Mouse (Mus musculus): Measurements from ENCODE around the gene A3galt2. TPM values are rescaled to one million over a fixed set of nuclear protein-coding genes. Genes with fewer than 3 reads are reported as not detected.
A peak's percentile ranks its signal among the peaks of the same experiment; 100 is the strongest.

The A3galt2 gene
- polyA plus RNA-seq, 1 experiment from 2014 or later, result 0.33 TPM

DNA sequence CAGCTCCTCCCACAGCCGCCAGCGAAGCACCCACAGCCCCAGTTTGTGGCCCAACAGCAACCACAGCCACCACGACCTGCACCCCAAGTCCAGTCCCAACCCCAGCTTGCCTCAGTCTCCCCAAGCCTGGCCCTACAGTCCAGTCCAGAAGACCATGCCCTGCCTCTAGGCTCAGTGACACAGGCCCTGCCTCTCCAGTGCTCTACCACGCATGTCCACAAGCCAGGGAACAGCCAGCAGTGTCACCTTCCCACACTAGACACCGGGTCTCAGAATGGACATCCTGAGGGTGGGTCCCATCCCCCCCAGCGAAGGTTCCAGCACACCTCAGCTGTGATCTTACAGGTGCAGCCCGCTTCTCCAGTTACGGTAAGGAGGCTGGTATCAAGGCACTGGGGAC lies 32.2 kb upstream of the A3galt2 start:
- no peak for ATAC-seq (ENCODE audit: insufficient read depth, low FRiP score, low TSS enrichment)

DNA sequence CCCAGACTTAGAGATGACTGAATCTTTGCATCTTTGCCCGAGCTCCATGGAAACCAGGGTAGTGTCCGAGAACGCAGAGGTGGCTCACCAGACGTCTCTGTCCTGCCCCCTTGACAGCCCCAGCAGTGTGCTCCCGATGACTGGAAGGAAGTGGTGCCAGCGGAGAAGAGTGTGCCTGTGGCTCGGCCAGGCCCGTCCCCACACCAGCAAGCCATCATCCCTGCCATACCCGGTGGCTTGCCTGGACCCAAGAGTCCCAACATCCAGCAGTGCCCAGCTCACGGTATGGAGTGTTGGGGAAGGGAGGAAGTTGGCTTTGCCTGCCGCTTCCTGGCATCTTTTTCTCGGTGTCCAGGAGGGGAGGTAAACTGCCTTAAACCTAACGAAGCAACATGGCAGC lies 31.7 kb upstream of the A3galt2 start:
- Histone ChIP-seq H3K4me1 (ENCODE audit: control insufficient read depth, insufficient read depth, low read length) (peaks cover 22% of the 10 kb centered on the region), H3K9ac (ENCODE audit: low read length) (no peak overlapping the region), H3K27ac (ENCODE audit: low read depth, low read length) (no peak overlapping the region), H3K4me3 (ENCODE audit: low read depth, low read length) (no peak overlapping the region), H3K9me3 (ENCODE audit: control insufficient read depth, low read length) (no peaks in the 10 kb centered on the region), H3K4me2 (ENCODE audit: low read depth) (no peak overlapping the region), H3K27me3 (ENCODE audit: control insufficient read depth, insufficient read depth, low read length) (no peaks in the 10 kb centered on the region), H3K36me3 (ENCODE audit: control insufficient read depth, insufficient read depth, low read length) (no peaks in the 10 kb centered on the region)
- DNase-seq (ENCODE audit: low spot score) (no peak), ATAC-seq (ENCODE audit: insufficient read depth, low FRiP score, low TSS enrichment) (no peak)
- WGBS, result 86% methylated on average over 13 of the region's 13 CpGs

More for the DNA sequence above, 32.2 kb upstream of the A3galt2 start:
- H3K27me3 ChIP-seq (ENCODE audit: control insufficient read depth, insufficient read depth, low read length), result no peaks in the 10 kb centered on the region
- no peak overlapping the region for H3K4me2 ChIP-seq (ENCODE audit: low read depth)
- 84% methylated on average over 8 of the region's 8 CpGs for WGBS
- no peak for DNase-seq (ENCODE audit: low spot score)
- H3K9me3 ChIP-seq (ENCODE audit: control insufficient read depth, low read length), result no peaks in the 10 kb centered on the region
- H3K4me1 ChIP-seq (ENCODE audit: control insufficient read depth, insufficient read depth, low read length), result peaks cover 27% of the 10 kb centered on the region
- no peaks in the 10 kb centered on the region for H3K36me3 ChIP-seq (ENCODE audit: control insufficient read depth, insufficient read depth, low read length)
- no peak overlapping the region for H3K27ac ChIP-seq (ENCODE audit: low read depth, low read length)
- H3K4me3 ChIP-seq (ENCODE audit: low read depth, low read length), result no peak overlapping the region
- H3K9ac ChIP-seq (ENCODE audit: low read length), result no peak overlapping the region

DNA sequence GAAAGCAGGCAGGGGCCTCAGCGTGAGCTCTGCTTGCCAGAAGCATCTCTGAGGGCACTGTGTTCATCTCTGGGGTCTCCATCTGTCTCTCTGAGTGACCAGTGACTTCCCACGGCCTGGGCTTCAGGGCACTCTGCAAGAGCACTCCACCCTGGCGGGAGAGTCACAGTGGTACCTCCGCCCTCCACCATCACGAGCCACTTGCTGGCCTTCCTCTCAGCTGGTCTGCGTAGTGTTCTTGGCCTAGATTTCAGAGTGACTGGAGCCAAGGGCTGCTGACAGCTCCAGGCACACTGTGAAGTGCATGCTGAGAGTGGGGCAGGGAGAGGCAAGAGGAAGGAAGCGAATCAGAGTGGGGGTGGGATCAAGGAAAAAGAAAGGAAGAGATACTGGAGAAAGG lies 31.1 kb upstream of the A3galt2 start:
- Histone ChIP-seq H3K4me3 (ENCODE audit: low read depth, low read length) (no peak overlapping the region), H3K27me3 (ENCODE audit: control insufficient read depth, insufficient read depth, low read length) (no peaks in the 10 kb centered on the region), H3K4me2 (ENCODE audit: low read depth) (no peak overlapping the region), H3K4me1 (ENCODE audit: control insufficient read depth, insufficient read depth, low read length) (peaks cover 24% of the 10 kb centered on the region), H3K36me3 (ENCODE audit: control insufficient read depth, insufficient read depth, low read length) (no peaks in the 10 kb centered on the region), H3K9me3 (ENCODE audit: control insufficient read depth, low read length) (no peaks in the 10 kb centered on the region), H3K9ac (ENCODE audit: low read length) (no peak overlapping the region; the same call in 1 of the 2 replicates), H3K27ac (ENCODE audit: low read depth, low read length) (0 out of 2 replicates have a peak overlapping the region, but pooled peaks have one; percentile 8)
- DNase-seq (ENCODE audit: low spot score) (no peak), ATAC-seq (ENCODE audit: insufficient read depth, low FRiP score, low TSS enrichment) (no peak)
- WGBS, result 70% methylated on average over 7 of the region's 7 CpGs

DNA sequence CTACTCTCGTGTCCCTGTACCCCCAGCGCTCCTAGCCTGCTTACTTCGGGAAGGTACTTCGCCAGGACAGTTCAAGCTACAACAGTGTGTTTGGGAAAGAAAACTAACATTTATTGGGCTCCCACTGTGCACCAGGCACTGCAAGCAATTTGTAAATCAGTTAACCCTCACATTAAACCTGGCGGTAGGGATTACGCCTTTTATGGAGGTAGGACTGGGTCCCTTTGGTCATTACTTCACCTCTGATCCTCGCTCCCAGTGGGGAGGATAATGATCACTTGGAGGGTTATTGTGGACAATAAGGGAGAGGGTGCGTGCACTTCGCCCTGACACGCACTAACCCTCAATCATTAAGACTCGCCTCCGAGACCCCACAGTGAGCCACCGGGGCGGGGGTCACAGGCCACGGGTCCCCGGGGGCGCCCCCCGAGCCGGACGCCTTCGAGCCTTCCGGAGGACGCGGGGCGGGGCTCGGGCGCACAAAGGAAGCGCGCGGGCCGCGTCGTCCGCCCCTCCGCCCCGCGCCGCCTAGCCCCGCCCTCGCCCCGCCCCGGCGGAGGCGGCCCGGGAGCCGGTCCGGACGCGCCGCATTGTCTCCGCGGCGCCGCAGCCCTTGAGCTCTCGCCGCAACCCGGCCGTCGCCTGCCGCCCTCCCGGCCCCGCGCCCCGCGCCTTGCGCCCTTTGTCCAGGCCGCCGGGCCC lies 28.0 kb upstream of the A3galt2 start:
- WGBS, result 4% methylated on average over 25 of the region's 68 CpGs
- Histone ChIP-seq H3K36me3 (ENCODE audit: control insufficient read depth, insufficient read depth, low read length) (no peaks in the 10 kb centered on the region), H3K4me2 (ENCODE audit: low read depth) (peak overlapping the region; percentile 74), H3K4me3 (ENCODE audit: low read depth, low read length) (peak overlapping the region; percentile 100), H3K27me3 (ENCODE audit: control insufficient read depth, insufficient read depth, low read length) (no peaks in the 10 kb centered on the region), H3K9ac (ENCODE audit: low read length) (peak overlapping the region; percentile 100), H3K9me3 (ENCODE audit: control insufficient read depth, low read length) (no peaks in the 10 kb centered on the region), H3K4me1 (ENCODE audit: control insufficient read depth, insufficient read depth, low read length) (peaks cover 30% of the 10 kb centered on the region), H3K27ac (ENCODE audit: low read depth, low read length) (peak overlapping the region; percentile 97)
- ATAC-seq (ENCODE audit: insufficient read depth, low FRiP score, low TSS enrichment) (peak; percentile 89), DNase-seq (ENCODE audit: low spot score) (peak; percentile 91)

DNA sequence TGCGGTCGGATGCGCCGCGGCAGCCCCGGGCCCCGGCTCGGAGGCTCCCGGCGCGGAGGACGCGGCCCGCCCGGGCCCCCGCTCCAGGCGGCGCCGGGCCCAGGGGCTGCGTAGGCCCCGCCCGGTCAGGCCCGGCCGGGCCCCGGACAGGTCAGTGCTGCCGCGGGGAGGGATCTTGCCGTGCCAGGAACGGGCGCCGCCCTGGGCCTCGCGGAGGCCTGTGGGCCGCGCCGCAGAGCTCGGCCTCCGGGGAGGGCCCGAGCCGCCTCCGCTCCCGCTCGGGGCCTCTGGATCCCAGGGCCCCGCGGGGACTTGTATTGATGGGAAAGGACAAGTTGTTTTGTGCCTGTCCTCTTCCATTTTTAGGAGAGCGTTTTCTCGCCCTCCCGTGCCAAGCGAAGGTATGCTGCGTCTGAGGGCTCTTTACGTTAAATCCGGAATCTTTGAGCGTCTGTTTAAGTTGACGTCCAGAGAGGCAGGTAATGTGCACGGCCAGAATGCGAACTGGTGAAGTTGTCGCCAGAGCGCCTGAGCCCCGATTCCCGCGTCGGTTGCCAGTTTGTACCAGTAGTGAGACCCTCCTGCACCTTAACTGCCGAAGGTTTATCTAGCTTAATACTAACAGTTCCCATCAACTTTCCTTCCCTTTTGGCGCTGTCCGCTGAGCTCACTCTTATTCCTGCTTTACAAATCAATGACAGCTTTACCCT lies 27.3 kb upstream of the A3galt2 start:
- Histone ChIP-seq H3K27ac (ENCODE audit: low read depth, low read length) (peak overlapping the region; percentile 97), H3K9ac (ENCODE audit: low read length) (peak overlapping the region; percentile 100), H3K4me2 (ENCODE audit: low read depth) (peak overlapping the region; percentile 74), H3K4me3 (ENCODE audit: low read depth, low read length) (peak overlapping the region; percentile 100), H3K36me3 (ENCODE audit: control insufficient read depth, insufficient read depth, low read length) (no peaks in the 10 kb centered on the region), H3K27me3 (ENCODE audit: control insufficient read depth, insufficient read depth, low read length) (no peaks in the 10 kb centered on the region), H3K9me3 (ENCODE audit: control insufficient read depth, low read length) (no peaks in the 10 kb centered on the region), H3K4me1 (ENCODE audit: control insufficient read depth, insufficient read depth, low read length) (peaks cover 32% of the 10 kb centered on the region)
- WGBS, result under 1% methylated on average over 60 of the region's 65 CpGs
- ATAC-seq (ENCODE audit: insufficient read depth, low FRiP score, low TSS enrichment) (peak; percentile 49; the same call in 1 of the 2 replicates), DNase-seq (ENCODE audit: low spot score) (peak; percentile 42)

DNA sequence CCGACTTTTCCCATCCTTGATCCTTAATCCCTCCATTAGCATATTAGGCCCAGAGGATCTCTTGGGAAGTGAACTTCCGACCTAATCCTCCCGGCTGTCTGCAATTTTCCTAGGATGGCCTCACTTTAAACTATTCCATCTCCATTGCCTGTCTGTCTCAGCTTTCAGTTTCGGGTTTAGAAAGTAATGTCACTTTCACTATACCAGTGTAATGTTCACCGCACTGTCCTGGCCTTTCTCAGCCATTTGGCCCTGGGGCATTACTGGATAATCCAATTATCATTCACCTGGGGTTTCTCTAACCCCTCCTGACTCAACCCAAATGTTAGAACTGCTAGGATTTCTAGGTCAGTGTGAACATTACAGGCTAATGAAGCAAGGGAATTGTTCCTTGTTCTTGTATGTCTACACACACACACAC lies 26.7 kb upstream of the A3galt2 start:
- peak overlapping the region; percentile 97; the same call in 1 of the 2 replicates for H3K27ac ChIP-seq (ENCODE audit: low read depth, low read length)
- H3K4me1 ChIP-seq (ENCODE audit: control insufficient read depth, insufficient read depth, low read length), result peaks cover 38% of the 10 kb centered on the region
- H3K4me3 ChIP-seq (ENCODE audit: low read depth, low read length), result peak overlapping the region; percentile 100
- no peaks in the 10 kb centered on the region for H3K36me3 ChIP-seq (ENCODE audit: control insufficient read depth, insufficient read depth, low read length)
- H3K4me2 ChIP-seq (ENCODE audit: low read depth), result peak overlapping the region; percentile 74
- DNase-seq (ENCODE audit: low spot score) (no peak), ATAC-seq (ENCODE audit: insufficient read depth, low FRiP score, low TSS enrichment) (no peak)
- H3K9ac ChIP-seq (ENCODE audit: low read length), result peak overlapping the region; percentile 100
- H3K27me3 ChIP-seq (ENCODE audit: control insufficient read depth, insufficient read depth, low read length), result no peaks in the 10 kb centered on the region
- WGBS, result 2% methylated on average over 5 of the region's 5 CpGs
- H3K9me3 ChIP-seq (ENCODE audit: control insufficient read depth, low read length), result no peaks in the 10 kb centered on the region

DNA sequence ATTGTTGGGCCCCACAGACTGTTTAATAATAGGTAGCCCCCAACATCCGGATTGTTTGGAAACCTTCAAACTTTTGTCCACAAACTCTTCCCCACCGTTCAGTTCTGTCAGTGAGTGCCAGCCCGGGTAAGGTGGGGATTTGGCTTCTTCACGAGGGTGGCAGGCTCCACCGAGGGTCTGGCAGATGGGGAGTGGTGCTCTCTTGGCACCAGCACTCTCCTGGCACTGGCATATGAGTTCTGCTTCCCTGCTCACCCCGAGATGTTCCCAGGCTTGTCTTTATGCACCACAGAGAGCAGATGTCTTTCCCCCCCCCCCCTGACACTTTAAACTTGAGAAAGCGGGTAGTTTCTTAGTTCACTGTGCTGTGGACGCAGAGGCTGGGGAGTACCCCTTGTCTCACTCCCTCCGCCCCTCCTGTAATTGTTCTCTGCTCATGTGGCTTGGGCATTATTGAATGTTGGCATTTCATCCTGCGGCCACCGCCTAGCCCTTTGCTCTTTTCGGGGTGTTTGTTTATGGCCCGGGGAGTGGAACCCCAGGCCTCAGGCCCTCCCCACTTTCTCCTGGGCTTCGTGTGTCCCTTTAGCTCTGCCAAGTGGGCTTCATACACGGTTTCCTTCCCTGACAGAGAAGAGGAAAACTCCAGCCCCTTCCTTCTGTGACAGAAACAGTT lies 26.0 kb upstream of the A3galt2 start:
- no peak for DNase-seq (ENCODE audit: low spot score)
- peak overlapping the region; percentile 100 for H3K4me3 ChIP-seq (ENCODE audit: low read depth, low read length)
- WGBS, result 17% methylated on average over 15 of the region's 15 CpGs
- H3K27ac ChIP-seq (ENCODE audit: low read depth, low read length), result no peak overlapping the region
- H3K4me1 ChIP-seq (ENCODE audit: control insufficient read depth, insufficient read depth, low read length), result peaks cover 44% of the 10 kb centered on the region
- peak overlapping the region; percentile 100 for H3K9ac ChIP-seq (ENCODE audit: low read length)
- H3K36me3 ChIP-seq (ENCODE audit: control insufficient read depth, insufficient read depth, low read length), result 0 out of 2 replicates have a peak, but pooled peaks cover 2% of the 10 kb centered on the region
- H3K27me3 ChIP-seq (ENCODE audit: control insufficient read depth, insufficient read depth, low read length), result no peaks in the 10 kb centered on the region
- H3K9me3 ChIP-seq (ENCODE audit: control insufficient read depth, low read length), result no peaks in the 10 kb centered on the region
- ATAC-seq (ENCODE audit: insufficient read depth, low FRiP score, low TSS enrichment), result no peak
- H3K4me2 ChIP-seq (ENCODE audit: low read depth), result peak overlapping the region; percentile 74

DNA sequence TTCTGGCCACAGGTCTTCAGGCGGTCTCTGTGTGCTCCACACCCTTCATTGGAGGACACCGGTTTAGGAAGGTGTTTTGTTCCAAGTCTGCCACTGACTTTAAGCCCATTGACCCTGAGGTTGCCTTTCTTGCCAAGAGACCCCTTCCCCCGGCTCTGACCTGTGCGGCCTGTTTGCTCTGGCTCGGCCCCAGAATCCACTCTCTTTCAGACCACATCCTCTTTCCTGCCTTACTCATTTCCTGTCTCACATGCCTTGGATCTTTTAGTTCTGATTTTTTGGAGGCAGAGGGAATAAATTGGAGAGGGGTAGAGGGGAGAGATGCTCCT lies 25.5 kb upstream of the A3galt2 start:
- DNase-seq (ENCODE audit: low spot score) (no peak), ATAC-seq (ENCODE audit: insufficient read depth, low FRiP score, low TSS enrichment) (no peak)
- Histone ChIP-seq H3K4me1 (ENCODE audit: control insufficient read depth, insufficient read depth, low read length) (peaks cover 49% of the 10 kb centered on the region), H3K27ac (ENCODE audit: low read depth, low read length) (no peak overlapping the region), H3K9ac (ENCODE audit: low read length) (peak overlapping the region; percentile 100), H3K9me3 (ENCODE audit: control insufficient read depth, low read length) (no peaks in the 10 kb centered on the region), H3K27me3 (ENCODE audit: control insufficient read depth, insufficient read depth, low read length) (no peaks in the 10 kb centered on the region), H3K4me3 (ENCODE audit: low read depth, low read length) (peak overlapping the region; percentile 100), H3K36me3 (ENCODE audit: control insufficient read depth, insufficient read depth, low read length) (0 out of 2 replicates have a peak, but pooled peaks cover 2% of the 10 kb centered on the region), H3K4me2 (ENCODE audit: low read depth) (peak overlapping the region; percentile 74)
- 34% methylated on average over 5 of the region's 5 CpGs for WGBS
